Mouse (Mus musculus) C2C12 (cell line): ENCODE measurements around the gene Aldob.

Source experiments
- CTCF ChIP-seq: IDR thresholded peaks from one replicate; pipeline ENCODE4 v1.5.1; 2011; ENCODE audit not compliant: control insufficient read depth, insufficient read depth, insufficient read length
- MYOD1 ChIP-seq: IDR thresholded peaks from one replicate; pipeline ENCODE4 v1.6.1; 2011; ENCODE audit warnings: low read depth; ENCODE audit not compliant: control insufficient read depth, insufficient read length
- MYOG ChIP-seq: IDR thresholded peaks from one replicate; pipeline ENCODE4 v1.6.1; 2011; ENCODE audit not compliant: control insufficient read depth, insufficient read length; ENCODE audit errors: extremely low read depth
- USF1 ChIP-seq: IDR thresholded peaks from one replicate; pipeline ENCODE4 v1.6.1; 2011; ENCODE audit warnings: low read depth, mild to moderate bottlenecking, control low read depth, moderate library complexity

- TF ChIP-seq MYOD1 (no peak), USF1 (no peak), CTCF (no peak), MYOG (no peak)
Observed at GRCm38 (mm10) chr4:49546026-49546425, 3.3 kb downstream of the Aldob start.
